Mouse (Mus musculus) intestine, embryonic 14.5 days (tissue): ENCODE results near the gene Gstp3. TPM values are rescaled to one million over a fixed set of nuclear protein-coding genes. Genes with fewer than 3 reads are reported as not detected.

ENCODE experiments used
- ATAC-seq: fragments of 200-750 bp; cut with Nextera tagmentation; replicated peaks from 2 replicates; pipeline ENCODE4 v1.8.0; 2017; ENCODE audit warnings: low read depth, moderate number of reproducible peaks, moderate TSS enrichment, moderate library complexity; ENCODE audit not compliant: low FRiP score, low TSS enrichment
- DNase-seq: peaks from one replicate; pipeline ENCODE4 v3.0.0-alpha.2; 2018; ENCODE audit warnings: low spot score
- H3K27ac ChIP-seq: fragments of 300-500 bp; sonication (generic); 2 replicates; pipeline ENCODE4 v1.5.1; 2014; ENCODE audit warnings: low read depth, mild to moderate bottlenecking, control low read depth
- H3K27me3 ChIP-seq: fragments of 300-500 bp; sonication (generic); replicated peaks from 2 replicates; pipeline ENCODE4 v1.6.1; 2014; ENCODE audit warnings: low read length, control low read depth; ENCODE audit not compliant: control insufficient read depth, insufficient read depth
- H3K36me3 ChIP-seq: fragments of 300-500 bp; sonication (generic); 2 replicates; pipeline ENCODE4 v1.6.1; 2014; ENCODE audit warnings: low read length, control low read depth; ENCODE audit not compliant: control insufficient read depth, insufficient read depth
- H3K4me1 ChIP-seq: fragments of 300-500 bp; sonication (generic); replicated peaks from 2 replicates; pipeline ENCODE4 v1.6.1; 2014; ENCODE audit warnings: low read length, control low read depth, mixed read lengths; ENCODE audit not compliant: control insufficient read depth, insufficient read depth
- H3K4me2 ChIP-seq: fragments of 300-500 bp; sonication (generic); 2 replicates; pipeline ENCODE4 v1.6.1; 2014; ENCODE audit warnings: low read length
- H3K4me3 ChIP-seq: fragments of 300-500 bp; sonication (generic); 2 replicates; pipeline ENCODE4 v1.5.1; 2014; ENCODE audit warnings: low read depth, low read length, control low read depth, mixed read lengths
- H3K9ac ChIP-seq: fragments of 300-500 bp; sonication (generic); 2 replicates; pipeline ENCODE4 v1.6.1; 2014; ENCODE audit warnings: mild to moderate bottlenecking, low read length
- H3K9me3 ChIP-seq: fragments of 300-500 bp; sonication (generic); 2 replicates; pipeline ENCODE4 v1.6.1; 2016; ENCODE audit warnings: low read length, control low read depth; ENCODE audit not compliant: control insufficient read depth
- WGBS: fragments of 180-500 bp; shearing (Covaris S2); extraction: QIAGEN DNeasy Blood & Tissue Kit; methylation state at CpG from one replicate; pipeline ENCODE4 v1.1.7; 2014; 5-methylcytosine and 5-hydroxymethylcytosine counted together
- polyA plus RNA-seq: library from polyadenylated mRNA; unstranded; fragments of >200 nt; fragmentation: Nextera tagmentation; extraction: Ambion mirVana; gene quantifications from 2 replicates; pipeline ENCODE4 v1.2.1, GENCODE M21; 2014

The Gstp3 gene
- polyA plus RNA-seq, 1 experiment from 2014 or later = 1.3 TPM

DNA sequence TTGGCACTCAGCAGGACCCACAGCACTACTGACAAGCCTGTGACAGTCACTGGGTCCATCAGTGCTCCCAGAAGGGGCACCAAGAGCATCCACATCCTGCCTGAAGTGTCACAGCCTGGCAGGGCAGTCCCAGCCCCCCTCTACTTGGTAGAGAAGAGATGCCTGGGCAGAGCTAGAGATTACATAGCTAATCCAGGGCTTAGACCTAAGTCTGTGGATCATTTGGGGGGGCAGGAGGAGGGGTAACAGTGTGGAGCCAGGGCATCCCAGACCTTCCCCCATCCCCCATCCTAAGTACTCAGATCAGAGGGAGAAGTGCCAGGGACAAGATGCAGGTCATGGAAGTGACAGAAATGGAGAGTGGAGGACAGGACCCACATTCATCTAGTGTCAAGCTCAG is 44.6 kb downstream of the Gstp3 start:
- H3K27ac ChIP-seq = no peak overlapping the region
- peaks cover 7% of the 10 kb centered on the region for H3K36me3 ChIP-seq
- no peak overlapping the region for H3K9ac ChIP-seq
- H3K27me3 ChIP-seq = no peaks in the 10 kb centered on the region
- DNase-seq (no peak), ATAC-seq (no peak)
- H3K9me3 ChIP-seq = no peaks in the 10 kb centered on the region
- no peak overlapping the region for H3K4me3 ChIP-seq
- H3K4me1 ChIP-seq = peaks cover 14% of the 10 kb centered on the region
- H3K4me2 ChIP-seq = no peak overlapping the region

DNA sequence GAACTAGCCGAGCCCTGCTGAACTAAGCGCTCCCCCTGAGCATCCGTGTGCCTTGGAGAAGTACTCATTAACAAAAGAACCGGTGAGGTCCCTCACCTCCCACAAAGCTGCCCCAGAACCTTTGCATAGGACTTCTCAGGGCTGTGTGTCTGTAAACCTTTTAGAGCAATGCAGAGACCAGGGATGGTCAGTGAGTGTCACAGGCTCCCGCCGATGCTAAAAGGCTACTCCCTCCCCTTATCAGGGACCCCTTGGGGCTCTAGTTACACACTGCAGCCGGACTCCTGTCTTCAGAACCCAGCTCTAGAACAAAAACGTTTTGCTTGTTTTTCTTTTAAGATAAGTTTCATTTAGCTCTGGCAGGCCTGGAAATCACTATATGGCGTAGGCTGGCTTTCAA is 46.3 kb downstream of the Gstp3 start:
- Histone ChIP-seq H3K4me1 (peaks cover 9% of the 10 kb centered on the region; the same call in 1 of the 2 replicates), H3K27me3 (no peaks in the 10 kb centered on the region), H3K9ac (peak overlapping the region; percentile 29; the same call in 1 of the 2 replicates), H3K4me2 (peak overlapping the region; percentile 56), H3K9me3 (no peaks in the 10 kb centered on the region), H3K27ac (peak overlapping the region; percentile 59; the same call in 1 of the 2 replicates), H3K36me3 (peaks cover 24% of the 10 kb centered on the region), H3K4me3 (peak overlapping the region; percentile 69)
- WGBS = 15% methylated on average over 9 of the region's 9 CpGs
- DNase-seq (no peak), ATAC-seq (no peak; the same call in 1 of the 2 replicates)

DNA sequence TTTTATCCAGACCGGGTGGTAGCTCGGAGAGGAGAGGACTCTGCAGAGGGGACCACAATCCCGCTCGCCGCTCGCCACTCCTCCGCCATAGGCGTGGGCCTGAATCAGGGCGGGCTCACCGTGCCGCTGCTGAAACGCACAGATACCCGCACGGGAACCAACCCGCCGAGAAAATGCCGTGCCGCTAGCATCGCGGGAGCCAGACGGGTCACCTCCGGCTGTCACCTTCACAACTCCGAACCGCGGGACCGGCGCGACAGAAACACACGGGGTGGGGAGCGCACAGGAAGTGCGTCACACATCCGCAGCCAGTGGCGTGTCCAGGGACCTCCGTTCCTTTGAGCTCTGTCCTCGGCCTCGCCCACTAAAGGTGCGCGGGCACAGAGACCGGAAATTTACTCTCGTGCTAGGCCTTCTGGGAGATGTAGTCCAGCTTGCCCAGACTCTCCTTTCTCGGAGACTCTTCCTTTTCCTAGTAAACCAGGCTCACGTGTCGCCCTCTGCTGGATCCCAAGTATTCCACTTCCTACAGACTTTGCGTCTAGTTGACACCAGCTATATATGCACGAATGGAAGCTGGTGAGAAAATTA is 46.8 kb downstream of the Gstp3 start, which contains the start of gene Ndufv1:
Ndufv1 (minus strand) TSS at position 375 of the 591 bp plus-strand sequence.
- Histone ChIP-seq H3K27ac (peak within 1 kb of the TSS; percentile 59; the same call in 1 of the 2 replicates), H3K9ac (peak within 1 kb of the TSS; percentile 61), H3K36me3 (peaks cover 29% of the 10 kb centered on the region), H3K9me3 (no peaks in the 10 kb centered on the region), H3K4me2 (peak within 1 kb of the TSS; percentile 61), H3K27me3 (no peaks in the 10 kb centered on the region), H3K4me1 (peaks cover 9% of the 10 kb centered on the region; the same call in 1 of the 2 replicates), H3K4me3 (peak within 1 kb of the TSS; percentile 69)
- DNase-seq (peak; percentile 96), ATAC-seq (peak; percentile 99)
- WGBS = under 1% methylated on average over 45 of the region's 45 CpGs

DNA sequence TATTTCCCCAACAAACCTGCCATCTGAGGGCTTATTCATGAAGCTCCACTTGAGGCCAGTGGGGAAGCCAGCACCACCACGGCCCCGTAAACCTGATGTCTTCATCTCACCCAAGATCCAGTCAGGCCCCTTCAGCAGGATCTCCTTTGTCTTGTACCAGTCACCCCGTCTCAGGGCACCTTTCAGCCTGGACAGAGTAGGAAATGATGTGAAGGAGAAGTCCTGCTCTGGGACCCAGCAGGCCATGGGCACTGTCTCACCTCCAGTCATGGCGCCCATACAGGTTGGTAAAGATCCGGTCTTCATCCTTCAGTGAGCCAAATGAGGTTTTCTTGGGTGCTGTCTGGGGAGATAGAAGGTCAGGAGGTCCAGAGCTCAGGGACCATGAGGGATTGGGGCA is 48.3 kb downstream of the Gstp3 start:
- DNase-seq = no peak
- Histone ChIP-seq H3K27ac (no peak overlapping the region), H3K9ac (no peak overlapping the region), H3K4me1 (peaks cover 9% of the 10 kb centered on the region; the same call in 1 of the 2 replicates), H3K36me3 (peaks cover 44% of the 10 kb centered on the region), H3K9me3 (no peaks in the 10 kb centered on the region), H3K4me3 (no peak overlapping the region), H3K27me3 (no peaks in the 10 kb centered on the region), H3K4me2 (no peak overlapping the region)
- WGBS = 90% methylated on average over 5 of the region's 5 CpGs
- ATAC-seq = no peak

Other genes with a start within 250 kb of the Gstp3 start
- gene Chka, start 207.8 kb downstream of the Gstp3 start, polyA plus RNA-seq = 48.8 and 54.0 TPM in 2 replicates
- 34.8 and 40.5 TPM in 2 replicates for gene Tcirg1, start 152.4 kb downstream of the Gstp3 start, polyA plus RNA-seq
- 374 and 390 TPM in 2 replicates for gene Ndufs8, start 146.8 kb downstream of the Gstp3 start, polyA plus RNA-seq
- 1.9 and 2.3 TPM in 2 replicates for gene Aldh3b1, start 129.8 kb downstream of the Gstp3 start, polyA plus RNA-seq
- gene Unc93b1, start 124.4 kb downstream of the Gstp3 start, polyA plus RNA-seq = 14.4 and 16.0 TPM in 2 replicates
- gene Aldh3b3, start 100.9 kb downstream of the Gstp3 start, polyA plus RNA-seq = not detected in 2 replicates
- gene Aldh3b2, start 87.2 kb downstream of the Gstp3 start, polyA plus RNA-seq = 0.99 and 1.0 TPM in 2 replicates
- 13.0 and 13.5 TPM in 2 replicates for gene Acy3, start 73.0 kb downstream of the Gstp3 start, polyA plus RNA-seq
- 0.13 and 0.16 TPM in 2 replicates for gene Tbx10, start 66.8 kb downstream of the Gstp3 start, polyA plus RNA-seq
- gene Nudt8, start 59.0 kb downstream of the Gstp3 start, polyA plus RNA-seq = 42.1 and 42.7 TPM in 2 replicates
- 2.4 and 2.9 TPM in 2 replicates for gene Gm49405, start 58.9 kb downstream of the Gstp3 start, polyA plus RNA-seq
- 3.6 and 3.9 TPM in 2 replicates for gene Doc2g, start 56.3 kb downstream of the Gstp3 start, polyA plus RNA-seq
- gene Ndufv1, start 46.8 kb downstream of the Gstp3 start, polyA plus RNA-seq = 247 and 248 TPM in 2 replicates
- gene Gstp1, start 21.6 kb downstream of the Gstp3 start, polyA plus RNA-seq = 746 and 810 TPM in 2 replicates
- 7.8 and 8.8 TPM in 2 replicates for gene Gstp2, start 13.5 kb downstream of the Gstp3 start, polyA plus RNA-seq
- 0.57 TPM in 1 of 2 replicates, not detected in the other for gene Cabp2, start 22.0 kb upstream of the Gstp3 start, polyA plus RNA-seq
- 87.4 and 103 TPM in 2 replicates for gene Cdk2ap2, start 37.6 kb upstream of the Gstp3 start, polyA plus RNA-seq
- 13.3 and 14.3 TPM in 2 replicates for gene Pitpnm1, start 40.4 kb upstream of the Gstp3 start, polyA plus RNA-seq
- 89.7 and 96.0 TPM in 2 replicates for gene Aip, start 66.3 kb upstream of the Gstp3 start, polyA plus RNA-seq
- gene Gpr152, start 80.2 kb upstream of the Gstp3 start, polyA plus RNA-seq = not detected in 2 replicates
- 0.08 TPM in 1 of 2 replicates, not detected in the other for gene Cabp4, start 84.5 kb upstream of the Gstp3 start, polyA plus RNA-seq
- 174 and 189 TPM in 2 replicates for gene Coro1b, start 89.0 kb upstream of the Gstp3 start, polyA plus RNA-seq
- 3.1 and 3.3 TPM in 2 replicates for gene Ptprcap, start 94.0 kb upstream of the Gstp3 start, polyA plus RNA-seq
- 37.4 and 40.6 TPM in 2 replicates for gene Rps6kb2, start 103.8 kb upstream of the Gstp3 start, polyA plus RNA-seq
- gene Carns1, start 115.9 kb upstream of the Gstp3 start, polyA plus RNA-seq = 2.3 and 3.1 TPM in 2 replicates
- 3.9 and 4.4 TPM in 2 replicates for gene Tbc1d10c, start 131.7 kb upstream of the Gstp3 start, polyA plus RNA-seq
- gene Ppp1ca, start 132.5 kb upstream of the Gstp3 start, polyA plus RNA-seq = 837 and 863 TPM in 2 replicates
- 33.2 and 38.3 TPM in 2 replicates for gene Rad9a, start 142.1 kb upstream of the Gstp3 start, polyA plus RNA-seq
- 6.9 and 7.5 TPM in 2 replicates for gene Clcf1, start 154.7 kb upstream of the Gstp3 start, polyA plus RNA-seq
- gene AC109138.7, start 154.8 kb upstream of the Gstp3 start, polyA plus RNA-seq = not detected in 2 replicates
- 30.8 and 30.9 TPM in 2 replicates for gene Pold4, start 172.3 kb upstream of the Gstp3 start, polyA plus RNA-seq
- gene Ssh3, start 209.6 kb upstream of the Gstp3 start, polyA plus RNA-seq = 21.7 and 25.4 TPM in 2 replicates
- 6.4 and 7.8 TPM in 2 replicates for gene Ankrd13d, start 223.6 kb upstream of the Gstp3 start, polyA plus RNA-seq
- 19.2 and 21.9 TPM in 2 replicates for gene Grk2, start 246.7 kb upstream of the Gstp3 start, polyA plus RNA-seq